Mouse (Mus musculus): ENCODE measurements around the gene Pdia5. TPM values are rescaled to one million over a fixed set of nuclear protein-coding genes. Genes with fewer than 3 reads are reported as not detected.
A peak's percentile ranks its signal among the peaks of the same experiment; 100 is the strongest.

Gene Pdia5
- polyA plus RNA-seq, 1 experiment from 2014 or later, result 24.5 TPM

DNA sequence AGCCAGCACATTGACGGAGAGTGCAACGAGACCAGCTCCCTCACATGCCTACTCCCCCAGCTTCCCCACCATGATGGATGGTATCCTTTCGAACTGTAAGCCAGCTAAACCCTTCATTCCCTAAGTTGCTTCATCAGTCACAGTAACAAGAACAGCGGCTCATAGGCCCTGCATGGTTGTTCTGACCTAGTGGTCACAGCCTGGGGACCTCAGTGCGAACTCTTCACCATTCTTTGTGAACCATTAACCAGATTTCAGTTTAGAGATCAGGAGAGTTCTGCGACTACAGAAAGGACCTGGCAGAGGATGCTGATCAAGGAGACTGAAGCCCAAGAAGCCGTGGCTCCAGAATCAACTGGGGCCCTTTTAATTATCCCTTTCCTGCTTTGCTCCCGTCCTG, 13.6 kb upstream of the Pdia5 start:
- H3K36me3 ChIP-seq, result no peaks in the 10 kb centered on the region
- no peak for DNase-seq (ENCODE audit: low spot score)
- H3K9me3 ChIP-seq (replicated peaks), result peaks cover 7% of the 10 kb centered on the region; the same call in 1 of the 2 replicates
- H3K27me3 ChIP-seq (ENCODE audit: low read depth, poor library complexity, severe bottlenecking), result no peaks in the 10 kb centered on the region
- peaks cover 2% of the 10 kb centered on the region; the same call in 1 of the 2 replicates for H3K4me1 ChIP-seq
- H3K4me3 ChIP-seq, result no peak overlapping the region
- 91% methylated on average over 8 of the region's 8 CpGs for WGBS
- H3K27ac ChIP-seq (replicated peaks), result no peak overlapping the region

DNA sequence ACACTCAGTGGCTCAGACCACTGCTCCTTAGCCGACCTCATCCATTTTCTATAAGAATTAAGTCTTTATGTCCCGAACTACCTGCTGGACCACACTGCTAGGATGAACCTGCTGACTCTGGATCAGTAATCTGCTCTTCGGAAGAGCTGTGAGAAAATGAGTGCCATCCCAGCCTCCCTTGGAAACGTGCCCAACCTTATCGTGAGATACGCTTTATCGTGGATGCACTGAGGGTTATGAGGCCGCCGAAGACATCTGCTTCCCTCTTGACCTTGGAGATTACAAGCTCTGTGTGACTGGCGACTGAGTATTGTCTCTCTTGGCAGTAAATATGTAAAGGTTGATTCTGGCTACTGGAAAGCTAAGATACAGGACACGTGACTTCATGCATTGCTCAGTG, 11.8 kb upstream of the Pdia5 start:
- Histone ChIP-seq H3K27ac (replicated peaks) (no peak overlapping the region), H3K36me3 (no peaks in the 10 kb centered on the region), H3K27me3 (ENCODE audit: low read depth, poor library complexity, severe bottlenecking) (no peaks in the 10 kb centered on the region), H3K4me1 (no peaks in the 10 kb centered on the region), H3K4me3 (no peak overlapping the region), H3K9me3 (replicated peaks) (peaks cover 7% of the 10 kb centered on the region; the same call in 1 of the 2 replicates)
- no peak for DNase-seq (ENCODE audit: low spot score)
- 91% methylated on average over 11 of the region's 11 CpGs for WGBS

DNA sequence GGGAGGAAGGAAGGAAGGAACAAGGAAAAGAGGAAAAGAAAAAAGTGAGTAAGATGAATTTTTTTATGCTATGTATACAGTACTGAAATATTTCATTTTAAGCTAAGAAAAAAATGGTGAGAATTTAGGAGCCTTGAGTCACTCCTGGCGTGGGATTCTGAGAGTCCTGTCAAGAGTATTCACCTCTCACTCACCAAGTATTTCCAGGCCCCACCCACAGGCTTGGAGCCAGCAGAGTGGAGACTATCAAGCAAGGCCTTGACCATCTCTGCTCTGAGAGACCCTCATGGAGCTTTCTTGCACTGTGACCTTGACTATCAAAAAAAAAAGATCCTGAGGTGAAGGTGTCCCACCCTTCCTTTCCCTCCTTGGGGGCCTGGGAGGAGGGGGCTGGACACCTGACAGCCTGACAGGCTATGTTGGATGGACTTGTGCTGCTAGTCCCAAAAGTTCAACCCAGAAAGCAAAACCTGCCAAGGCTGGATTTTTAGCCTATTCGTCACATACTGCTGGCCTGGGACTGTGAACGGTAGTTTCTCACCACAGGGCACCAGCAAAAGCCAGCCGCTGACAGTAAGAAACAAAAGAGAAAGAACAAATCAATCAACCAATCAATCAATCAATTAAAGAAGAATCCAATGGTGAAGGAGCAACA, 10.6 kb upstream of the Pdia5 start:
- H3K36me3 ChIP-seq, result no peaks in the 10 kb centered on the region
- H3K4me1 ChIP-seq, result no peaks in the 10 kb centered on the region
- no peak overlapping the region for H3K4me3 ChIP-seq
- peaks cover 7% of the 10 kb centered on the region; the same call in 1 of the 2 replicates for H3K9me3 ChIP-seq (replicated peaks)
- WGBS, result 81% methylated on average over 4 of the region's 4 CpGs
- H3K27me3 ChIP-seq (ENCODE audit: low read depth, poor library complexity, severe bottlenecking), result no peaks in the 10 kb centered on the region
- no peak for DNase-seq (ENCODE audit: low spot score)
- no peak overlapping the region for H3K27ac ChIP-seq (replicated peaks)

DNA sequence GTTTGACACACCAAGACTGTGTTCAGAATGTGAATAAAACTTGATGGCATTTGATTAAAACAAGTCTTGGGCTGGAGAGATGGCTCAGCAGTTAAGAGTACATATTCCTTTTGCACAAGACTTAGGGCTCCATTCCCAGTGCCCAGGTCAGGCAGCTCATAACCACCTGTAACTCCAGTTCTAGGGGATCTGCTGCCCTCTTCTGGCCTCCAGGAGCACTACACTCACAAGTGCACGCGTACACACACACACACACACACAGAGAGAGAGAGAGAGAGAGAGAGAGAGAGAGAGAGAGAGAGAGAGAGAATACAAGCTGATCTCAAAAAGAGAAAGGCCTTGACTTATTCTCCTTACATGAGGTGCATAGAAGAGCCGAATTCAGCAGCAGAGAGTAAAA, 9.7 kb upstream of the Pdia5 start:
- Histone ChIP-seq H3K27ac (replicated peaks) (no peak overlapping the region), H3K36me3 (no peaks in the 10 kb centered on the region), H3K4me3 (no peak overlapping the region), H3K4me1 (no peaks in the 10 kb centered on the region), H3K9me3 (replicated peaks) (peaks cover 7% of the 10 kb centered on the region; the same call in 1 of the 2 replicates), H3K27me3 (ENCODE audit: low read depth, poor library complexity, severe bottlenecking) (no peaks in the 10 kb centered on the region)
- WGBS, result 86% methylated on average over 3 of the region's 3 CpGs
- no peak for DNase-seq (ENCODE audit: low spot score)

- Histone ChIP-seq H3K27me3 (ENCODE audit: low read depth, poor library complexity, severe bottlenecking) (peaks cover 16% of the 10 kb centered on the region), H3K4me3 (peak overlapping the region; percentile 74), H3K27ac (replicated peaks) (peak overlapping the region; percentile 85; the same call in 1 of the 2 replicates), H3K36me3 (no peaks in the 10 kb centered on the region), H3K9me3 (replicated peaks) (no peaks in the 10 kb centered on the region), H3K4me1 (peaks cover 57% of the 10 kb centered on the region)
- WGBS, result 16% methylated on average over 10 of the region's 10 CpGs
- DNase-seq (ENCODE audit: low spot score), result no peak
These were observed 880 bp downstream of the Pdia5 start for GRCm38 (mm10) chr16:35489793-35490192.

- 59% methylated on average over 10 of the region's 10 CpGs for WGBS
- Histone ChIP-seq H3K9me3 (replicated peaks) (no peaks in the 10 kb centered on the region), H3K4me1 (peaks cover 63% of the 10 kb centered on the region), H3K4me3 (peak overlapping the region; percentile 74), H3K27ac (replicated peaks) (no peak overlapping the region), H3K27me3 (ENCODE audit: low read depth, poor library complexity, severe bottlenecking) (peaks cover 16% of the 10 kb centered on the region), H3K36me3 (no peaks in the 10 kb centered on the region)
- DNase-seq (ENCODE audit: low spot score), result no peak
These were observed 1.5 kb downstream of the Pdia5 start for GRCm38 (mm10) chr16:35489066-35489718.

- 84% methylated on average over 4 of the region's 4 CpGs for WGBS
- no peak overlapping the region for H3K4me3 ChIP-seq
- peaks cover 16% of the 10 kb centered on the region for H3K27me3 ChIP-seq (ENCODE audit: low read depth, poor library complexity, severe bottlenecking)
- no peak overlapping the region for H3K27ac ChIP-seq (replicated peaks)
- DNase-seq (ENCODE audit: low spot score), result no peak
- peaks cover 70% of the 10 kb centered on the region for H3K4me1 ChIP-seq
- no peaks in the 10 kb centered on the region for H3K36me3 ChIP-seq
- no peaks in the 10 kb centered on the region for H3K9me3 ChIP-seq (replicated peaks)
These were observed 2.9 kb downstream of the Pdia5 start for GRCm38 (mm10) chr16:35487776-35488175.

DNA sequence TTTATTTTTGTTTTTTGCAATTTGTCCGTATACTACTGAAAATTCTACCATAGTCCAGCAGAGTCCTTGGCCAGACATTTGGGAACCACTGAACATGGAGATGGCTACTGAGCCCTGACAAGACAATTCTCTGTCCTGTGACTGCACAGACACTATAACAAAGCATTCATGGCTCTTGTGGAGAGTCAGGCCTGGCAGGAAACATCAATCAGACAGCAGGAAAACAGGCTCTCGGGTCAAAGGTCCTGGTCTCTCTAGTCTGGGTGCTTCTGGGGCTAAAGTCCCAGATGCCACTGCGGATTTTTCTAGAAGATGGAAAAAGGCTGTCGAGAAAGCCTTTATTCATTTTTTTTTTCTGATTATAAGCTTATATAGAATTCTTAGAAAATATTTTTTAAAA, 3.6 kb downstream of the Pdia5 start:
- Histone ChIP-seq H3K4me1 (peaks cover 70% of the 10 kb centered on the region), H3K36me3 (no peaks in the 10 kb centered on the region), H3K27me3 (ENCODE audit: low read depth, poor library complexity, severe bottlenecking) (peaks cover 16% of the 10 kb centered on the region), H3K9me3 (replicated peaks) (no peaks in the 10 kb centered on the region), H3K27ac (replicated peaks) (no peak overlapping the region), H3K4me3 (no peak overlapping the region)
- 26% methylated on average over 4 of the region's 4 CpGs for WGBS
- peak; percentile 54 for DNase-seq (ENCODE audit: low spot score)

- Histone ChIP-seq H3K27ac (replicated peaks) (no peak overlapping the region), H3K4me1 (peaks cover 66% of the 10 kb centered on the region), H3K4me3 (no peak overlapping the region), H3K9me3 (replicated peaks) (no peaks in the 10 kb centered on the region), H3K27me3 (ENCODE audit: low read depth, poor library complexity, severe bottlenecking) (peaks cover 16% of the 10 kb centered on the region), H3K36me3 (0 out of 2 replicates have a peak, but pooled peaks cover 3% of the 10 kb centered on the region)
- 90% methylated on average over 9 of the region's 9 CpGs for WGBS
- DNase-seq (ENCODE audit: low spot score), result no peak
These were observed 5.0 kb downstream of the Pdia5 start for GRCm38 (mm10) chr16:35485711-35486110.

- Histone ChIP-seq H3K4me3 (no peak overlapping the region), H3K36me3 (0 out of 2 replicates have a peak, but pooled peaks cover 3% of the 10 kb centered on the region), H3K9me3 (replicated peaks) (no peaks in the 10 kb centered on the region), H3K27me3 (ENCODE audit: low read depth, poor library complexity, severe bottlenecking) (peaks cover 13% of the 10 kb centered on the region), H3K4me1 (peaks cover 56% of the 10 kb centered on the region), H3K27ac (replicated peaks) (peak overlapping the region; percentile 52)
- 86% methylated on average over 8 of the region's 8 CpGs for WGBS
- DNase-seq (ENCODE audit: low spot score), result no peak
These were observed 6.0 kb downstream of the Pdia5 start for GRCm38 (mm10) chr16:35484526-35485233.

GRCm38 (mm10) chr16:35484105-35484504, 6.6 kb downstream of the Pdia5 start:
- peak overlapping the region; percentile 52 for H3K27ac ChIP-seq (replicated peaks)
- DNase-seq (ENCODE audit: low spot score), result no peak

GRCm38 (mm10) chr16:35479301-35479700, 11.4 kb downstream of the Pdia5 start:
- peaks cover 8% of the 10 kb centered on the region for H3K4me1 ChIP-seq
- no peak for DNase-seq (ENCODE audit: low spot score)
- whole genome bisulfite sequencing, result 87% methylated on average over 6 of the region's 6 CpGs
- no peaks in the 10 kb centered on the region for H3K27me3 ChIP-seq (ENCODE audit: low read depth, poor library complexity, severe bottlenecking)
- H3K9me3 ChIP-seq (replicated peaks), result no peaks in the 10 kb centered on the region
- H3K4me3 ChIP-seq, result no peak overlapping the region
- no peak overlapping the region for H3K27ac ChIP-seq (replicated peaks)
- 0 out of 2 replicates have a peak, but pooled peaks cover 3% of the 10 kb centered on the region for H3K36me3 ChIP-seq

More at GRCm38 (mm10) chr16:35484105-35484504, 6.6 kb downstream of the Pdia5 start:
- Histone ChIP-seq H3K36me3 (0 out of 2 replicates have a peak, but pooled peaks cover 3% of the 10 kb centered on the region), H3K4me3 (no peak overlapping the region), H3K9me3 (replicated peaks) (no peaks in the 10 kb centered on the region), H3K27me3 (ENCODE audit: low read depth, poor library complexity, severe bottlenecking) (peaks cover 8% of the 10 kb centered on the region), H3K4me1 (peaks cover 50% of the 10 kb centered on the region)
- 58% methylated on average over 4 of the region's 4 CpGs for WGBS
